Mouse (Mus musculus) gastrocnemius, adult 8-10 months (tissue): ENCODE results near the gene Chd2. TPM values are rescaled to one million over a fixed set of nuclear protein-coding genes. Genes with fewer than 3 reads are reported as not detected.

ENCODE experiments used
- DNase-seq, 2 experiments: peaks; one replicate each; pipeline ENCODE4 v3.0.0; 2022; ENCODE audit warnings: low spot score in 2 of 2
- total RNA-seq, 4 experiments: library from RNA; stranded (reverse); gene quantifications; 2 replicates each; pipeline ENCODE4 v1.2.4; 2022

Chd2 gene
- total RNA-seq, 4 experiments from 2014 or later = 41.6 to 49.5 (median 45.0) TPM

GRCm38 (mm10) chr7:73412419-73412818, 129.2 kb downstream of the Chd2 start:
- DNase-seq = no peak

GRCm38 (mm10) chr7:73411986-73412385, 129.6 kb downstream of the Chd2 start:
- DNase-seq = peak in 1 of 2 experiments; percentile 55

GRCm38 (mm10) chr7:73411523-73411922, 130.1 kb downstream of the Chd2 start:
- no peak for DNase-seq

- DNase-seq = no peak
Measured at GRCm38 (mm10) chr7:73405550-73405949, 136.1 kb downstream of the Chd2 start.

GRCm38 (mm10) chr7:73403538-73403937, 138.1 kb downstream of the Chd2 start:
- DNase-seq = no peak

GRCm38 (mm10) chr7:73402671-73403070, 139.0 kb downstream of the Chd2 start:
- peak; percentile 50 to 68 for DNase-seq

GRCm38 (mm10) chr7:73402106-73402505, 139.5 kb downstream of the Chd2 start:
- no peak for DNase-seq

GRCm38 (mm10) chr7:73400051-73400916, 141.3 kb downstream of the Chd2 start:
- no peak for DNase-seq

- peak in 1 of 2 experiments; percentile 56 for DNase-seq
Measured at GRCm38 (mm10) chr7:73399501-73400044, 142.1 kb downstream of the Chd2 start.

- no peak for DNase-seq
Measured at GRCm38 (mm10) chr7:73398806-73399442, 142.7 kb downstream of the Chd2 start.

GRCm38 (mm10) chr7:73398319-73398718, 143.3 kb downstream of the Chd2 start:
- peak; percentile 80 to 90 for DNase-seq

GRCm38 (mm10) chr7:73394013-73394409, 147.6 kb downstream of the Chd2 start:
- DNase-seq = no peak

GRCm38 (mm10) chr7:73393307-73394012, 148.2 kb downstream of the Chd2 start:
- DNase-seq = no peak

GRCm38 (mm10) chr7:73392359-73392758, 149.3 kb downstream of the Chd2 start:
- no peak for DNase-seq

- no peak for DNase-seq
Measured at GRCm38 (mm10) chr7:73391518-73392321, 149.9 kb downstream of the Chd2 start.

- peak; percentile 93 to 97 for DNase-seq
Measured at GRCm38 (mm10) chr7:73391002-73391517, 150.6 kb downstream of the Chd2 start.

GRCm38 (mm10) chr7:73390426-73391001, 151.1 kb downstream of the Chd2 start:
- no peak for DNase-seq

- DNase-seq = no peak
Measured at GRCm38 (mm10) chr7:73389871-73390294, 151.7 kb downstream of the Chd2 start.

GRCm38 (mm10) chr7:73389419-73389818, 152.2 kb downstream of the Chd2 start:
- DNase-seq = no peak

- no peak for DNase-seq
Measured at GRCm38 (mm10) chr7:73388866-73389265, 152.8 kb downstream of the Chd2 start.
